Mouse (Mus musculus): Measurements from ENCODE around the gene Adam17. TPM values are rescaled to one million over a fixed set of nuclear protein-coding genes. Genes with fewer than 3 reads are reported as not detected.
A peak's percentile ranks its signal among the peaks of the same experiment; 100 is the strongest.
"Not testable (repeated sequence)": the region's sequence is repeated elsewhere in the genome, so short reads cannot be mapped to it uniquely, and the experiment has no call there.

Adam17 gene
- polyA plus RNA-seq (2015; fragmentation: Nextera tagmentation; extraction: Ambion mirVana) = 15.6 and 20.6 TPM in 2 replicates

DNA sequence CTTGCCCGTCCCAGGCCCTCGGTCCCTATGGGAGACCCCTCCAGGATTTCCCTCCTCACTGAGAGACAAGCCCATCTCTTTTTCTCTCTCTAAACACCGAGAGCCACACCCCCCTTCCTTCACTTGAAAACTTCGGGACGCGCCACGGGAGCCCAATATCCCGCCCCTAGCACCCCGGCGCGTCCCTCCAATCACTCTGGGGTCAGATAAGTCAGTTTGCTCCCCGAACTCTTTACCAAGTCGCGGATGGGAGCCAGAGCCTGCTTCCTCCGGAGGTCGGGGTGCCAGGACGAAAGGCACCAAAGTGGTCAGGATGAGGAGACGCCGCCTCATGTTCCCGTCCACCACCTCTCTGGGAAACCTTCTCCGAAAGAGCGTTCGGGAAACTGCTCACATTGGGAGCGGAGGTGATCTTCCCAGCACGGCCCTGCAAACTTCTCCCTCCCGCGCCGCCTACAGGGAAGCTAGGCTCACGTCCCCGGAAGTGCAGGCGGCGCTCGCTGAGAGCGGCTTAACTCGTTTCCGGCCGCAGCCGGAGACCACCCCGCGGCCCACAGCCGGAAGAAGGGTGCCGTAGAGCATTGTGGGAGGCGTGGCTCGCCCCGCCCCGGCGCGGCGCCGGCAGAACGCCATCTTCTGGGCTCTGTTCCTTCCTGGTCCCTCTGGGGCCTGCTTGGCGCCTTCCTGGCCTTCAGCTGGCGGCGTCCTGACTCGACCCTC is at the start of gene Adam17:
Gene Adam17 (minus strand): TSS at position 533 of the 720 bp plus-strand sequence.
- Histone ChIP-seq H3K4me1 (peaks cover 22% of the 10 kb centered on the region), H3K36me3 (no peaks in the 10 kb centered on the region), H3K4me2 (peak within 1 kb of the TSS; percentile 81), H3K27ac (replicated peaks) (peak within 1 kb of the TSS; percentile 96), H3K27me3 (replicated peaks) (no peaks in the 10 kb centered on the region), H3K9me3 (replicated peaks) (no peaks in the 10 kb centered on the region), H3K4me3 (replicated peaks) (peak within 1 kb of the TSS; percentile 80), H3K9ac (replicated peaks) (peak within 1 kb of the TSS; percentile 91)
- under 1% methylated on average over 50 of the region's 55 CpGs for WGBS
- ATAC-seq (ENCODE audit: low FRiP score) = peak; percentile 98

DNA sequence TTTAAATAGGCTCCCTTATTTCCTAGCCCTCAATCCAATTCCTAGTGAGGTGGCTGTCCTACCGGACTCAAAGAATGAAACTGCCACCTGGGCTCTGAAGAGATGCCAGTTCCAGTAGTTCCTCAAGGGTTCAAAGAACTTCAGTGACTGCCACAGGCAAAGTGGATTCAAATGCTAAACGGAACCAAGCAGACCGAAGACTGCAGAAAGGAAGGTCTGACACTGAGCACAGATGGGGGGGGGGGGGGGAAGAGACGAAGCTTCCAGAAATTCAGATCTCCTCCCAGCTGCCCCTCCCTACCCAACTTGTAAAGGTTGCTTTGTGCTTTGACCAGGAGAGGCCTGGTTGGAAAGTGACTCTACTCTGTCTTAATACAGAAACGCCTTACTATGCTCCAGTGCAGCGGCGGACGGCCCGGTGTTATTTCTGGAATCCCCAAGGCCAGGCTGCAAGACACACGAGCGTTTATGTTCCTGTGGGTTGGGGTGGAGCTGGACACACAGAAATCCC is 45.2 kb upstream of the Adam17 start:
- H3K27me3 ChIP-seq (replicated peaks) = no peaks in the 10 kb centered on the region
- no peaks in the 10 kb centered on the region for H3K9me3 ChIP-seq (replicated peaks)
- H3K4me2 ChIP-seq = peak overlapping the region; percentile 62
- no peak for ATAC-seq (ENCODE audit: low FRiP score)
- H3K9ac ChIP-seq (replicated peaks) = peak overlapping the region; percentile 84
- peak overlapping the region; percentile 100 for H3K27ac ChIP-seq (replicated peaks)
- 20% methylated on average over 11 of the region's 11 CpGs for WGBS
- H3K4me3 ChIP-seq (replicated peaks) = peak overlapping the region; percentile 95
- H3K4me1 ChIP-seq = peaks cover 28% of the 10 kb centered on the region
- H3K36me3 ChIP-seq = no peaks in the 10 kb centered on the region

DNA sequence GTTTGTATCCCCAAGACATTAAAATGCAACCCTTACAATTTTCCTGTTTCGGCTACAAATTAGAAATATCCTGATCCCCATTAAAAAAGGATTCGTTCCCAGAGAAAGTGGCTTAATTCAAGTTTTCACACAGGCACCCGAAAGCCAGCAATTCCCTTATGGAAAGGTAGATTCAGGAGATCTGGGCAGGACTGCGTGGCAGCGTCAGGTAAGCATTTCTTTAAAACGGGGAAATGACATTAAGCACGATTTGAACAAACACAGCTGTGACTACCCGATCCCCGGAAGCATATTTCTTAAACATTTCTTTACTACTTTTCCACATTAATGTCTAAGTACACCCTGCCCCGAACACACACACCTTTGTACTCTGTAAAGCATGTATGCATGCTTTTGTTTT is 44.7 kb upstream of the Adam17 start:
- peak overlapping the region; percentile 95 for H3K4me3 ChIP-seq (replicated peaks)
- peak overlapping the region; percentile 84 for H3K9ac ChIP-seq (replicated peaks)
- peak overlapping the region; percentile 100 for H3K27ac ChIP-seq (replicated peaks)
- no peak for ATAC-seq (ENCODE audit: low FRiP score)
- H3K36me3 ChIP-seq = peaks cover 4% of the 10 kb centered on the region
- H3K27me3 ChIP-seq (replicated peaks) = no peaks in the 10 kb centered on the region
- peaks cover 28% of the 10 kb centered on the region for H3K4me1 ChIP-seq
- 5% methylated on average over 10 of the region's 10 CpGs for WGBS
- H3K4me2 ChIP-seq = peak overlapping the region; percentile 62
- H3K9me3 ChIP-seq (replicated peaks) = no peaks in the 10 kb centered on the region

DNA sequence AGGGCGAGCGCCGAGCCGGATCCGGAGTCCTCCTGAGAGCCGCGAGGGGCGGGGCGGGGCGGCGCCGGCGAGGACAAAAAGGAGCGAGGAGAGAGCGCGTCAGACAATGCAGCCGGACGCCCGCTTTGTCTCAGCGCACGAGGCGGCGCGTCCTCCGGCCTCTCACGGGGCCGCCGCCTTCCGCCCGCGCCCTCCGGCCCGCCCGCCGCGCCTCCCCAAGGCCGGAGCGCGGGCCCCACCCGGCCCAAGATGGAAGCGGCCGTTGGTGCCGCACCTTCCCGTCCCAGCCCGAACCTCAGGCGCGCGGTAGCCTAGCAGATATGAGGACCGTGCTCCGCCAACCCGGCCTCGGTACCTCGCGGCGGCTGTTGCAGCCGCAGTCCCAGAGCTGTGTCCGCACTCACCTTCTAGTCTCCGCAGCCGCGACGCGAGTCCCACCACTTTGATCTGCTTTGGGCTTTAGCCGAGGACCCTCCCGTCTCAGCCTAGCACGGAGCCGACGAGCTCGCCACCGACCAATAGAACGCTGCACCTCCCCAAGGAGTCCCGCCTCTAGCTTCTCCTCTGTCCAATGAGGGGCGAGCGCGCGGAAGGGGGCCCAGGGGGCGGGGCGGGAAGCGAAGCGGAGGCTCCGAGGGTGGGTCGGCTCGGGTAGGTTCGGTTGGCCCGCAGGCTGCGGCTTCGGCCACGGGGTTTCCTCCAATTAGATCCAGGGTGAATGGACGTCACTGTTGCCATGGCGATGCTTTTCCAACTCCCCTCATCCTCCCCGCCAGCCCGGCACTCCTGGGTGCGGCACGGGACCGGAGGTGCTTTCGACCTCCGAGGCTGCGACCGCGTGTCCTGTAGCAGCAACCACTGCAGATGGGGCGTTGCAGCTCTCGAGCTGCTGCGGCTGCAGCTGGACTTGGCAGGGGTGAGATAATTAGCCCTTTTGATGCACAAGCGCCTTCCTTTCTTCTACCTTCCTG is 44.0 kb upstream of the Adam17 start, which contains the start of gene Ywhaq:
Gene Ywhaq (minus strand): TSS at position 538 of the 971 bp plus-strand sequence.
- under 1% methylated on average over 87 of the region's 103 CpGs for WGBS

DNA sequence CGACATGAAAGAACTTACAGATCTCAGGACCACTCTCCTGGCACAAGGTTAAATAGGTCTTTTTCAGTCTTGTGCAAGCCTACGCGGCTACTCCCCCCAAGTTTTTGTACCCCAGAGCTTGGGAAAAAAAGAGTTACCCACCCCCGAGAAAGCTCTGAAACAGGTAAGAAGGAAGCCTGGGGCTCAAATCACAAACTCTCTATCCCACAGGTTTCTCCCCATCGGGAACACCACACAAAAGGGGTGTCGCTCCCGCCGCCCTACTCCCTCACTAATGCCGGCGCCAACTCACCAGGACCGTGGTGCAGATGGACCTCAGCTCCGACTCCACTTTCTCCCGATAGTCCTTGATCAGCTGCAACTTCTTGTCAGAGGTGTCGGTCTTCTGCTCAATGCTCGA is 43.1 kb upstream of the Adam17 start:
- no peaks in the 10 kb centered on the region for H3K9me3 ChIP-seq (replicated peaks)
- ATAC-seq (ENCODE audit: low FRiP score) = no peak
- peak overlapping the region; percentile 95 for H3K4me3 ChIP-seq (replicated peaks)
- under 1% methylated on average over 14 of the region's 15 CpGs for WGBS
- peak overlapping the region; percentile 75 for H3K4me2 ChIP-seq
- peak overlapping the region; percentile 66 for H3K27ac ChIP-seq (replicated peaks)
- H3K36me3 ChIP-seq = peaks cover 18% of the 10 kb centered on the region
- H3K27me3 ChIP-seq (replicated peaks) = no peaks in the 10 kb centered on the region
- H3K9ac ChIP-seq (replicated peaks) = peak overlapping the region; percentile 66
- H3K4me1 ChIP-seq = peaks cover 32% of the 10 kb centered on the region

More for the DNA sequence above, 44.0 kb upstream of the Adam17 start, which contains the start of gene Ywhaq:
- Histone ChIP-seq H3K27ac (replicated peaks) (peak within 1 kb of the TSS; percentile 100), H3K4me3 (replicated peaks) (peak within 1 kb of the TSS; percentile 95), H3K9me3 (replicated peaks) (no peaks in the 10 kb centered on the region), H3K4me1 (peaks cover 32% of the 10 kb centered on the region), H3K4me2 (peak within 1 kb of the TSS; percentile 75), H3K9ac (replicated peaks) (peak within 1 kb of the TSS; percentile 92), H3K36me3 (peaks cover 11% of the 10 kb centered on the region), H3K27me3 (replicated peaks) (no peaks in the 10 kb centered on the region)
- peak; percentile 98 for ATAC-seq (ENCODE audit: low FRiP score)

DNA sequence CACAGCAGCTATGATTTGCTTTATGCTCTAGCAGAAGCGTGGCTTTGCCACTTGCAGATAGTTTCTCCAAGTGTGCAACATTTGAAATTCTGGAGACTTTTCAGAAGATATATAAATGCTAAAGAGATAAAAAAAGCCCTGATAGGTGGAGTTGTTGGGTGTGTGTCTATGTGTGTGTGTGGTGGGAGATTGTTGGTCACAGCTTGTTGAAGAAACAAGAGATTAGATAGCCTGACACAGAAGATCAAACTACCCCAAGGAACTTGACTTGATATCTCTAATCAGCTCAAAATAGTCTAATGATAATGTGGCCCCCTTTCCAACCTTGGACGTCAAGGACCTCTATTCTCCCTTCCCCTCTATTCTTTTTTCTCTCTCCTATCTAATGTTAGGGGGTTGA is 37.2 kb upstream of the Adam17 start:
- no peaks in the 10 kb centered on the region; the same call in 1 of the 2 replicates for H3K9me3 ChIP-seq (replicated peaks)
- H3K27me3 ChIP-seq (replicated peaks) = no peaks in the 10 kb centered on the region
- H3K4me2 ChIP-seq = no peak overlapping the region
- no peak overlapping the region for H3K4me3 ChIP-seq (replicated peaks)
- ATAC-seq (ENCODE audit: low FRiP score) = no peak
- no peak overlapping the region for H3K9ac ChIP-seq (replicated peaks)
- 93% methylated on average over 2 of the region's 2 CpGs for WGBS
- peaks cover 21% of the 10 kb centered on the region for H3K4me1 ChIP-seq
- no peak overlapping the region for H3K27ac ChIP-seq (replicated peaks)
- H3K36me3 ChIP-seq = peaks cover 53% of the 10 kb centered on the region

DNA sequence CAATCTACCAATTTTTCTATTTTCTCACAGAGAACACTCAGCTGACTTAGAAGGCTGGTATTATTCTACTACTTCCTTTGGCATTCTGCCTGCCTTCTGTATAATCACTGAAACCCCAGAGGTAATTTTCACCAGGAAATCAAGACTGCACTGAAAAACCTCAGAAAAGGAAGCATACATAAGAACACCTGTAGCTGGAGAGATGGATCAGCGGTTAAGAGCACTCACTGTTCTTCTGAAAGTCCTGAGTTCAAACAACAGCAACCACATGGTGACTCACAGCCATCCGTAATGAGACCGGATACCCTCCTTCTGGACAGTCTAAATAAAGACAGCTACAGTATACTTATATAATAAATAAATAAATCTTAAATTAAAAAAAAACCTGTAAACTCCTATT is 36.2 kb upstream of the Adam17 start:
- H3K4me3 ChIP-seq (replicated peaks) = no peak overlapping the region
- 97% methylated on average over 3 of the region's 3 CpGs for WGBS

DNA sequence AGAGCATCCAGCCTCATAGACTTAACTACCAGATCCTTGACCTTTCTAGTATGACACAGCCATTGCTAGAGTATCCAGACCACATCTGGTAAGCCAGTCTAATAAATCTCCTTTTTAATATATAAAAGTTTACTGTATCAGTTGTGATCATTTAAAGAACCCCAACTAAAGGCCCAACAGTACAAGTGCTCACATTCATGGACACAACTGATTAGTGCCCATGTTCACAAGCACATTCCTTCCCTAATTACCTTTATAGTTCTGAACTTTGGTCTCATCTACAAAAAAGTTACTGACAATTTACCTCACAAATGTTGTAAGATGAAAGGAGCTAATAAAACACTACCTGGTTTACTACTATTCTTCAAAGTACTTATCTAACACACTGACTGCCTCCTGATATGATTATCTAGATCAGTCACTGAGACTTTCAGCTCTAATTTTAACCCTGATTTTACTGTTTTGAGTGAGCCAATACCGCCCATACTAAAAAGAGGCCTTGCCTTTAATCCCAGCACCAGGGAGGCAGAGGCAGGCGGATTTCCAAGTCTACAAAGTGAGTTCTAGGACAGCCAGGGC is 35.4 kb upstream of the Adam17 start:
- Histone ChIP-seq H3K27ac (replicated peaks) (no peak overlapping the region), H3K9ac (replicated peaks) (no peak overlapping the region), H3K9me3 (replicated peaks) (no peaks in the 10 kb centered on the region; the same call in 1 of the 2 replicates), H3K4me1 (peaks cover 5% of the 10 kb centered on the region), H3K4me3 (replicated peaks) (no peak overlapping the region), H3K36me3 (peaks cover 53% of the 10 kb centered on the region), H3K27me3 (replicated peaks) (no peaks in the 10 kb centered on the region), H3K4me2 (no peak overlapping the region)
- no peak for ATAC-seq (ENCODE audit: low FRiP score)
- 95% methylated on average over 2 of the region's 2 CpGs for WGBS

More for the DNA sequence above, 36.2 kb upstream of the Adam17 start:
- H3K27me3 ChIP-seq (replicated peaks) = no peaks in the 10 kb centered on the region
- ATAC-seq (ENCODE audit: low FRiP score) = no peak
- H3K27ac ChIP-seq (replicated peaks) = no peak overlapping the region
- no peak overlapping the region for H3K9ac ChIP-seq (replicated peaks)
- no peaks in the 10 kb centered on the region; the same call in 1 of the 2 replicates for H3K9me3 ChIP-seq (replicated peaks)
- no peak overlapping the region for H3K4me2 ChIP-seq
- peaks cover 11% of the 10 kb centered on the region for H3K4me1 ChIP-seq
- peaks cover 53% of the 10 kb centered on the region for H3K36me3 ChIP-seq

DNA sequence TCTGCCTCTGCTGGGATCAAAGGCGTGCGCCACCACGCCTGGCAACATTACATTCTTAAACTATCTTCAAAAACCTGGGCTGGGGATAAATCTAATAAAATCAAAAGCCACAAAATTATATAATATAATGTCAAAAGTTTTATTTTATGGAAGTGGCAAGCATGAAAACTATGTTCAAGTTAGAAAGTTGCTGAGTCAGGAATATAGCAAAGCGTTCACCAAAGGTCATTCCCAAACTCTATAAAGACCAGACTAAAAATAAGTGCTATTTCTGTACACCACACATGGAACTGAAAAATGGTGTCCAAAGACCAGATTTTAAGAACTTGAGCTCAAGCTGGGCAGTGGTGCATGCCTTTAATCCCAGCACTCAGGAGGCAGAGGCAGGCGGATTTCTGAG is 29.3 kb upstream of the Adam17 start:
- no peak for ATAC-seq (ENCODE audit: low FRiP score)
- H3K36me3 ChIP-seq = peaks cover 7% of the 10 kb centered on the region
- 98% methylated on average over 5 of the region's 5 CpGs for WGBS
- H3K4me2 ChIP-seq = no peak overlapping the region
- no peak overlapping the region for H3K27ac ChIP-seq (replicated peaks)
- H3K9me3 ChIP-seq (replicated peaks) = no peaks in the 10 kb centered on the region
- no peak overlapping the region for H3K4me3 ChIP-seq (replicated peaks)
- no peaks in the 10 kb centered on the region for H3K4me1 ChIP-seq
- H3K9ac ChIP-seq (replicated peaks) = no peak overlapping the region
- no peaks in the 10 kb centered on the region for H3K27me3 ChIP-seq (replicated peaks)

DNA sequence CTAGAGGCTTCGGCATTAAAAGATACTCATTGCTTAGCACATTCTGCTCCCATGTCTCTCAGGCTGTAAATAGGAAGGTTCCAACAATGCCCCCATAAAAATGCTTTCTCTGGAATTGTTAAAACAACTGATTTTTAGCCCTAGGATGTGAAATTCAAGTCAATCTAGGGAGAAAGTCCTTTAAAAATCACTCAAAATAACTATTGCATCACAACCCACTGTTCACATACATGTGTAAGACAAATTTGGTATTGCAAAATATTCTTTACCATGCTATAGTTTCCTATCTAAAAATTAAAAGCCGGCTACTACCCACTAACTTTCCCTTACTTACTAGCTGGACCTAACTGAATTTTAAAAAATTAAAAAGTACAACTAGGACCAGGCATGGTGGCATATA is 12.8 kb upstream of the Adam17 start:
- 93% methylated on average over 2 of the region's 2 CpGs for WGBS
- ATAC-seq (ENCODE audit: low FRiP score) = no peak
- Histone ChIP-seq H3K9me3 (replicated peaks) (no peaks in the 10 kb centered on the region), H3K27ac (replicated peaks) (no peak overlapping the region), H3K4me1 (0 out of 2 replicates have a peak, but pooled peaks cover 4% of the 10 kb centered on the region), H3K27me3 (replicated peaks) (no peaks in the 10 kb centered on the region), H3K4me2 (no peak overlapping the region), H3K9ac (replicated peaks) (no peak overlapping the region), H3K4me3 (replicated peaks) (no peak overlapping the region), H3K36me3 (peaks cover 27% of the 10 kb centered on the region)

DNA sequence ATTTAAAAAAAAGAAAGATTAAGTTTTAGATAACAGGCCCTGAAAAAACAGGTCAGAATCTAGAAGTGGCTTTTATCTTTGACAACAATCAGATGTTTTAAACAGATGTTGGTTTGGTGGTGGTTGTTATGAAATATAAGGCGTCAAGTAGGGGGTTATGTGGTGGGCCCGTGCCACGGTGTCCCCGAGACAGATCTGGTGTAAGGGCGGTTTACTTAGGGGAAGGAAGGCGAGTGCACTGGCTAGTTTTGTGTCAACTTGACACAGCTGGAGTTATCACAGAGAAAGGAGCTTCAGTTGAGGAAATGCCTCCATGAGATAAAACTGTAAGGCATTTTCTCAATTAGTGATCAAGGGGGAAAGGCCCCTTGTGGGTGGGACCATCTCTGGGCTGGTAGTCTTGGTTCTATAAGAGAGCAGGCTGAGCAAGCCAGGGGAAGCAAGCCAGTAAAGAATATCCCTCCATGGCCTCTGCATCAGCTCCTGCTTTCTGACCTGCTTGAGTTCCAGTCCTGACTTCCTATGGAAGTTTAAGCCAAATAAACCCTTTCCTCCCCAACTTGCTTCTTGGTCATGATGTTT is 5.4 kb upstream of the Adam17 start:
- H3K9ac ChIP-seq (replicated peaks); ATAC-seq (ENCODE audit: low FRiP score); H3K27me3 ChIP-seq (replicated peaks); H3K4me3 ChIP-seq (replicated peaks); H3K36me3 ChIP-seq; H3K4me2 ChIP-seq; H3K4me1 ChIP-seq; H3K27ac ChIP-seq (replicated peaks); H3K9me3 ChIP-seq (replicated peaks): not testable (repeated sequence)
- 86% methylated on average over 6 of the region's 6 CpGs for WGBS

Data from neural tube, embryonic 15.5 days (tissue).